ENCODE assay signal across 8 mouse cellular contexts in the genomic region with DNA sequence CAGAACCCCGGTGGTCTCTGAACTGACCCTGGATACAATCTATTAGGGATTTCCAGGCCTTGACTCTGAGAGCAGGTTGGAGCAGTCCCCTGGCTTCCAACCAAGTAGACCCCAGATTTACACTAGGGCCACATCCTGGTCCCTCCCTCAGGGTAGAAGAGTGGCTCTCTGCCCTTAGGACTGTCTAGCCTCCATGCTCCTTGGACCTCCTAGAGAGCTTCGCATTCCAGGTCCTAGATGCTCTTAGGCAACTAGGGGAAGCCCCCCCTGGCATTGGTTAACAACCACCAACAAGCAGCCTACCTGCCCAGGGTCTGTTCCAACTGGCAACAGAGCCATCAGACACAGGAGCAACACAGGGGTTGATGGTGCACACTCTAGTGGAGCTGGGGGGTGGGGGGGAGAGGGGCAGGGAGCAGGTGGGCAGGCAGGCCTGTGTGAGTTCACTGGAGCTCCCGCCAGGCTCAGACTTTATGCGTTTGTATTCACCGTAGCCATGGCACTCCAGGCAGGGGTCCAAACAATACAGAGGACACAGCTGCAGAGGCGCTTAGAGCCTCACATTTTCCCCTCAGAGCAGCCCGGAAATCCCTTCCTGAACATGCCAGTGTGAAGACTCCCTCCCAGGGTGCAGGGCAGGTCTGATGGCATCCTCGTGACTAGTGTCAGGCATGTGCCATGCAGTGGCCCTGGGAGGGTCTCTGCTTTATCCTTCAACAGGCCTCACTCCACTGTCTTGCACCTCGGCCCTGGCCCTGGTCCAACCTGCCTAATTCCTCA. TPM values are rescaled to one million over a fixed set of nuclear protein-coding genes. Genes with fewer than 3 reads are reported as not detected.
DNase-seq lines count a peak whose midpoint lies in the region; ATAC-seq and TF ChIP-seq lines count a peak whose summit lies in the region.

No protein-coding gene starts in this region.

- H3K4me3 ChIP-seq in forebrain, embryonic 10.5 days: no peak overlapping the region
- no peak overlapping the region for H3K4me3 ChIP-seq in heart, embryonic 14.5 days (ENCODE audit: control insufficient read depth in 1 of 2, insufficient read depth in 1 of 2, low read depth in 1 of 2, low read length in 2 of 2)
- no peak overlapping the region for H3K4me3 ChIP-seq in neural tube, embryonic 15.5 days (replicated peaks)
- H3K4me3 ChIP-seq in cerebellum, adult 2 months (replicated peaks; ENCODE audit: insufficient read depth, low read depth, low read length): no peak overlapping the region
- no peak overlapping the region for H3K4me3 ChIP-seq in liver, embryonic 12.5 days

- ATAC-seq in heart, embryonic 14.5 days (ENCODE audit: insufficient number of reproducible peaks, insufficient read depth, low FRiP score, low read depth): peak; percentile 86
- peak; percentile 76 for ATAC-seq in neural tube, embryonic 15.5 days (ENCODE audit: low FRiP score)
- no peak for ATAC-seq in liver, embryonic 12.5 days

- H3K9me3 ChIP-seq in forebrain, embryonic 10.5 days: no peaks in the 10 kb centered on the region
- no peaks in the 10 kb centered on the region for H3K9me3 ChIP-seq in heart, embryonic 14.5 days (ENCODE audit: control insufficient read depth, low read length)
- H3K9me3 ChIP-seq in neural tube, embryonic 15.5 days (replicated peaks): no peaks in the 10 kb centered on the region
- no peaks in the 10 kb centered on the region for H3K9me3 ChIP-seq in liver, embryonic 12.5 days (replicated peaks)

- peak overlapping the region; percentile 32; the same call in 1 of the 2 replicates for H3K9ac ChIP-seq in heart, embryonic 14.5 days (ENCODE audit: low read length)
- H3K9ac ChIP-seq in neural tube, embryonic 15.5 days (replicated peaks): no peak overlapping the region; the same call in 1 of the 2 replicates
- no peak overlapping the region for H3K9ac ChIP-seq in liver, embryonic 12.5 days

- 48% methylated on average over 9 of the region's 9 CpGs for WGBS in forebrain, embryonic 10.5 days
- 36% methylated on average over 9 of the region's 9 CpGs for WGBS in heart, embryonic 14.5 days
- WGBS in neural tube, embryonic 15.5 days: 32% methylated on average over 9 of the region's 9 CpGs
- WGBS in cerebellum, adult 2 months: 61% methylated on average over 9 of the region's 9 CpGs
- WGBS in liver, embryonic 12.5 days (ENCODE audit: insufficient replicate concordance): 63% methylated on average over 9 of the region's 9 CpGs

- DNase-seq in layer of hippocampus, adult 11-12 months (ENCODE audit: low spot score): peak; percentile 41
- no peak for DNase-seq in layer of hippocampus, postnatal 25 days (ENCODE audit: extremely low spot score in 1 of 2, low spot score in 1 of 2)
- DNase-seq in forebrain, embryonic 10.5 days (ENCODE audit: extremely low spot score, low spot score): peak; percentile 55
- DNase-seq in kidney, postnatal 25 days: peak; percentile 47 to 70
- no peak for DNase-seq in cerebellum, adult 2 months

- H3K4me2 ChIP-seq in heart, embryonic 14.5 days (ENCODE audit: low read length): 0 out of 2 replicates have a peak overlapping the region, but pooled peaks have one; percentile 3
- H3K4me2 ChIP-seq in neural tube, embryonic 15.5 days: no peak overlapping the region
- no peak overlapping the region for H3K4me2 ChIP-seq in liver, embryonic 12.5 days

- 0 out of 2 replicates have a peak, but pooled peaks cover 9% of the 10 kb centered on the region for H3K27me3 ChIP-seq in forebrain, embryonic 10.5 days (ENCODE audit: poor library complexity, severe bottlenecking)
- H3K27me3 ChIP-seq in heart, embryonic 14.5 days (ENCODE audit: control insufficient read depth, insufficient read depth, low read length): no peaks in the 10 kb centered on the region
- no peaks in the 10 kb centered on the region for H3K27me3 ChIP-seq in neural tube, embryonic 15.5 days (replicated peaks)
- H3K27me3 ChIP-seq in cerebellum, adult 2 months (ENCODE audit: control insufficient read depth, insufficient read depth, low read length): no peaks in the 10 kb centered on the region
- no peaks in the 10 kb centered on the region for H3K27me3 ChIP-seq in liver, embryonic 12.5 days (replicated peaks)

- peaks cover 57% of the 10 kb centered on the region for H3K4me1 ChIP-seq in forebrain, embryonic 10.5 days
- H3K4me1 ChIP-seq in heart, embryonic 14.5 days (ENCODE audit: control insufficient read depth in 2 of 2, insufficient read depth in 2 of 2, low read length in 2 of 2): peaks cover 12 to 35% of the 10 kb centered on the region in 2 experiments
- H3K4me1 ChIP-seq in neural tube, embryonic 15.5 days: peaks cover 33% of the 10 kb centered on the region
- peaks cover 4% of the 10 kb centered on the region; the same call in 1 of the 2 replicates for H3K4me1 ChIP-seq in cerebellum, adult 2 months (ENCODE audit: control insufficient read depth, insufficient read depth, low read length)
- H3K4me1 ChIP-seq in liver, embryonic 12.5 days: no peaks in the 10 kb centered on the region

- H3K27ac ChIP-seq in forebrain, embryonic 10.5 days: peak overlapping the region; percentile 78
- peak overlapping the region; percentile 63 to 66 for H3K27ac ChIP-seq in heart, embryonic 14.5 days (replicated peaks in 1 of 2; ENCODE audit: control insufficient read depth in 1 of 2, insufficient read depth in 1 of 2, low read depth in 2 of 2, low read length in 2 of 2)
- H3K27ac ChIP-seq in neural tube, embryonic 15.5 days (replicated peaks): peak overlapping the region; percentile 65
- H3K27ac ChIP-seq in cerebellum, adult 2 months (ENCODE audit: insufficient read depth, low read length): no peak overlapping the region
- no peak overlapping the region for H3K27ac ChIP-seq in liver, embryonic 12.5 days

- peaks cover 63% of the 10 kb centered on the region for H3K36me3 ChIP-seq in forebrain, embryonic 10.5 days (replicated peaks)
- no peaks in the 10 kb centered on the region for H3K36me3 ChIP-seq in heart, embryonic 14.5 days (ENCODE audit: control insufficient read depth, insufficient read depth, low read length)
- no peaks in the 10 kb centered on the region for H3K36me3 ChIP-seq in neural tube, embryonic 15.5 days
- no peaks in the 10 kb centered on the region for H3K36me3 ChIP-seq in liver, embryonic 12.5 days

- no peak for TF ChIP-seq POLR2A in cerebellum, adult 2 months (IDR thresholded peaks at IDR 0.05; ENCODE audit: borderline replicate concordance, insufficient read depth, low read length)

- TF ChIP-seq CTCF in cerebellum, adult 2 months (IDR thresholded peaks at IDR 0.05; ENCODE audit: borderline replicate concordance, insufficient read depth, low read depth, low read length): no peak

RNA-seq across cellular contexts. Expression of a gene that starts 46.8 kb away (rescaled TPM):
- total RNA-seq in layer of hippocampus, postnatal 25 days (2021): 1 to 10 TPM; 5.1 to 6.1 TPM
- 102 and 109 TPM in 2 replicates for polyA plus RNA-seq in forebrain, embryonic 10.5 days (2016; fragmentation: Nextera tagmentation; extraction: Ambion mirVana)
- polyA plus RNA-seq in heart, embryonic 14.5 days (2014; fragmentation: Nextera tagmentation; extraction: Ambion mirVana): 41.9 and 46.3 TPM in 2 replicates
- 28.5 and 31.0 TPM in 2 replicates for polyA plus RNA-seq in neural tube, embryonic 15.5 days (2015; fragmentation: Nextera tagmentation; extraction: Ambion mirVana)
- 11.4 and 13.9 TPM in 2 replicates for polyA plus RNA-seq in cerebellum, adult 2 months (2012; rRNA removed)
- 2.2 and 2.3 TPM in 2 replicates for polyA plus RNA-seq in liver, embryonic 12.5 days (2016; fragmentation: Nextera tagmentation; extraction: Ambion mirVana)

Comparison
In these comparisons a context has a peak if more than half of its experiments do, and no peak if none do; other contexts are left out.
1. DNase-seq: peak in layer of hippocampus, adult 11-12 months (single experiment), forebrain, embryonic 10.5 days (single experiment) and kidney, postnatal 25 days (2 of 2); none in layer of hippocampus, postnatal 25 days (0 of 2) and cerebellum, adult 2 months (0 of 2).
2. H3K27ac ChIP-seq: peak in forebrain, embryonic 10.5 days (single experiment), heart, embryonic 14.5 days (2 of 2) and neural tube, embryonic 15.5 days (single experiment); none in cerebellum, adult 2 months (single experiment) and liver, embryonic 12.5 days (single experiment).